Mouse (Mus musculus) splenic B cell, adult 2 months (primary cell): Measurements from ENCODE around the gene Mrpl2.
A peak's percentile ranks its signal among the peaks of the same experiment; 100 is the strongest.

Source experiments
- DNase-seq: peaks from one replicate; pipeline ENCODE4 v3.0.0-alpha.2; 2011; ENCODE audit warnings: low read depth, low spot score
- H3K27me3 ChIP-seq: 2 replicates; pipeline ENCODE4 v1.6.1; 2012; ENCODE audit warnings: mild to moderate bottlenecking, low read length, moderate library complexity, mixed read lengths; ENCODE audit not compliant: control insufficient read depth, poor library complexity, insufficient read depth, severe bottlenecking
- H3K36me3 ChIP-seq: 2 replicates; pipeline ENCODE4 v1.6.1; 2012; ENCODE audit warnings: mild to moderate bottlenecking, low read length, moderate library complexity, mixed read lengths; ENCODE audit not compliant: control insufficient read depth, poor library complexity, insufficient read depth, severe bottlenecking

Mrpl2 gene

GRCm38 (mm10) chr17:46618769-46619682 lies 27.0 kb upstream of the Mrpl2 start:
- DNase-seq: no peak
- no peaks in the 10 kb centered on the region for H3K27me3 ChIP-seq
- no peaks in the 10 kb centered on the region for H3K36me3 ChIP-seq

DNA sequence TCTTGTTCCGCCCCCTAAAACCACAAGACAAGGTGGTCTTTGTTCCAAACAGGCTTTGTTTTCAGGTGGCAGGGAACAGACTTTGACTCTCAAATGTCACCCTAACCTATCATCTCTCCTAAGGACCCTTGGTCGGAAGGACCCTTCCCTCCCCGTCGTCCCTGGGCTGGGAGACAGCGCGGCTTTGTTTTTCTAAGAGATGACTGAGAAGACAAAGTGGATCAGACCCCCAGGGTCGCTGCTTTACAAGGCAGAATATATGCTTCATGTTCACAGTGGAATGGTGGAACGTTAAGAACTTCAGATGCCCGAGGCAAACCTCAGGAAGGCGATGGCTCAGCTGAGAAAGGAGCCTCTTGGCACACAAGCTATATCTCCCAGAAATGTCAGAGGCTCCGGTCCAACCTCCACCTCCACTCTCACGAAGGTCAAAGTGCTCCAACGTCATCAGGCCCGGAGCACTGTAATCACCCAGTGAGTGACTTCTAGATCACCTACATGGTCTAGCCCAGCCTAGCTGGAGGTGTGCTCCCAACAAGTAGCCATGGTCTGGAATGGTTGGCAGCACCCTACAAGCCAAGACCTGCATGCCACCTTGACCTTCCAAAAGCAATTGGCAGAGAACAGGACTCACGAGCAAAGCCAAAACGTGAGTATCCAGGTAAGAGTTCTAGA lies 26.2 kb upstream of the Mrpl2 start:
- H3K36me3 ChIP-seq: no peaks in the 10 kb centered on the region
- no peaks in the 10 kb centered on the region for H3K27me3 ChIP-seq
- no peak for DNase-seq

- Histone ChIP-seq H3K27me3 (no peaks in the 10 kb centered on the region), H3K36me3 (no peaks in the 10 kb centered on the region)
- no peak for DNase-seq
Measured at GRCm38 (mm10) chr17:46621324-46621723, 24.7 kb upstream of the Mrpl2 start.

DNA sequence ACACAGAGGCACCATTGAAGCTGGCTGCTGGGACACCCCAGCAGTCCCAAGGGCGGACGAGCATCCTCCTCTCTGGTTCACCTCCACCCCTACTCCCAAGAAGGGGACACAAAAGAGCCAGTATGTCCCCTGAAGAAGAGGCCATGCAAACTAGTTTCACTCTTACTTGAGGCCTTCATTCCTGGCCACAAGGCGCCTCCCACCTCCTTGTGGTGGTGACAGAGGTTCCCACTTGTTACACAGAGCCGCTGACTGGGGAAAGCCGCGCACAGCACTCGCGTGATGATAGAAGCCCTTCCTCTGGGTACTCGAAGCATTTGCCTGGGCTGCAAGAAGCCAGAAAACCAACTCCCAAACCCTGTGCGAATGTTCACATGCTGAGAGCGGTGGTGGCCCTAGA lies 23.8 kb upstream of the Mrpl2 start:
- H3K36me3 ChIP-seq: no peaks in the 10 kb centered on the region
- DNase-seq: no peak
- no peaks in the 10 kb centered on the region for H3K27me3 ChIP-seq

- Histone ChIP-seq H3K27me3 (no peaks in the 10 kb centered on the region), H3K36me3 (no peaks in the 10 kb centered on the region)
- DNase-seq: no peak
Measured at GRCm38 (mm10) chr17:46623819-46624557, 22.0 kb upstream of the Mrpl2 start.

DNA sequence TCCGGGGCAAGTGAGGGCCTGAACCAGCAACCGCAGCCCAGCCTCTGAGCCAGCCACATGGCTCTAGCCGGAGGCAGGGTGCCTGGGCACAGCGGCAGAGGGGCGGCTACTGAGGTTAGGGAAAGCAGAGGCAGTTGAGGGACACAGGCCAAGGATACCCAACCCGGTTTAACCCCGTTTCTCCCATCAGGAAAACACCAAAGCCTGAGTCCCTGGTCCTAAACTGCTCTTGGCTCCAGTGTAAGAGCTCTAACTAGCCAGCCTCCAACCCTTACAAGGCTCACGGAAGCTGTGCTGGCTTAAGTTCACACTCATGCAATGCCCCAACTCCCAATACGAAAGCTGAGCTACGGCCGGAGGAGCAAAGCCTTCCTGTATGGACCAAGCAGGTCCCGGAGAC lies 21.4 kb upstream of the Mrpl2 start:
- no peak for DNase-seq
- Histone ChIP-seq H3K27me3 (no peaks in the 10 kb centered on the region), H3K36me3 (no peaks in the 10 kb centered on the region)

GRCm38 (mm10) chr17:46627409-46627808 lies 18.6 kb upstream of the Mrpl2 start:
- H3K36me3 ChIP-seq: no peaks in the 10 kb centered on the region
- H3K27me3 ChIP-seq: no peaks in the 10 kb centered on the region
- DNase-seq: no peak

DNA sequence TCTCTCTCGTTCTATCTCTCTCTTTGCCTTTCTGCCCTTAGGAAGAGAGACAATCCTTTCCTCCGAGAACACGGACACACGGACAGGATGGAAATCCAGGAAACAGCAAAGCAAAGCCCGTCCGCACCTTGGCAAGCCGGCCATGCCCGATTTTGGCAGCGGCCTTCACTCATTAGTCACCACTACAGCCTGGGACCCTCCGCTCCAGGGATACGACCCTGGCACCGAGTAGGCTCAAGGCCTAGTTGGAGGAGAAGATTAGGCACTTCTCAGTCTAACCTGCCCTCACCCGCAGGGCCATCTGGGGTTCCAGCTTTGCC lies 17.6 kb upstream of the Mrpl2 start:
- no peaks in the 10 kb centered on the region for H3K36me3 ChIP-seq
- no peaks in the 10 kb centered on the region for H3K27me3 ChIP-seq
- no peak for DNase-seq

DNA sequence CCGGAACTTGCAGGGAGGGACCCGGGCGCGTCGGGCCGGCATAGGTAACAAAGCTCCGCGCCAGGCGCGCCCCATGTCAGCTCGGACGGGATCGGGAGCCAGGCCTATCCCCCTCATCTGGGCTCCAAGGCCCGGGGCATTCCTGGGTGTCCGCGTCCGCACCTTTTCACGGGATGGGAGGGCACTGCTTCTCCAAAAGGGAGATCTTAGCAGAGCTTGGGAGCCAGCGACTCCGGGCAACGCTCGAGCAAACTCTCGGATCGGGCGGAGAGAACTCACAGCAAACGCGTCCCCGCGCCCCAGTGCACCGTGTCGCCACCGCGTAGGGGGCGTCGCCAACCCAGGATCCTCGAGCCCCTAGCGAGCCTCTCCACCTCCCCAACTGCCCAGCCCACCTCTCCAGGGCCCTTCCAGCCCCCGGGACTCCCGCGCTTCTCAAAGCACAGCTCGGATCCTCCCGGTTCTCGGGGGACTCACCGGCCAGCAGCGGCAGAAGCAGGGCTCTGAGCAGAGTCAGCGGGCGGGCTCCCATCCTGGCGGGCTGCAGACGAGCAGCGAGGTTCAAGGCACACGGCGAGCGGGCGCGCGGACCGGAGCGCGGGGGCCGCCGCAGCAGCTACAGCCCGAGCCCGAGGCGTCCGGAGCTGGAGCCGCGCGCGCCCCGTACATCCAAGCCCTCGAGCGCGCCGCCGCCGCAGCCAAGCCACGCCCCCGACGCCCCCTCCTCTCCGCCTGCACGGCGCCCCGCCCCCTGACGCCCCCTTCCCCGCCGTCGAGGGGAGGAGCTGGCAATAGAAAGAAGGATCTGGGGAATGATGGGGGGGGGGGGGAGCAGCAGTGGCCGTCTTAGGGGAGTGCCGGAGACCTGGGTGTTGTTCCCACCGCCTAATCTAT lies 17.0 kb upstream of the Mrpl2 start, which contains the start of gene Ptk7:
Ptk7 (minus strand) TSS at position 714 of the 894 bp plus-strand sequence.
- Histone ChIP-seq H3K27me3 (no peaks in the 10 kb centered on the region), H3K36me3 (no peaks in the 10 kb centered on the region)
- DNase-seq: no peak

DNA sequence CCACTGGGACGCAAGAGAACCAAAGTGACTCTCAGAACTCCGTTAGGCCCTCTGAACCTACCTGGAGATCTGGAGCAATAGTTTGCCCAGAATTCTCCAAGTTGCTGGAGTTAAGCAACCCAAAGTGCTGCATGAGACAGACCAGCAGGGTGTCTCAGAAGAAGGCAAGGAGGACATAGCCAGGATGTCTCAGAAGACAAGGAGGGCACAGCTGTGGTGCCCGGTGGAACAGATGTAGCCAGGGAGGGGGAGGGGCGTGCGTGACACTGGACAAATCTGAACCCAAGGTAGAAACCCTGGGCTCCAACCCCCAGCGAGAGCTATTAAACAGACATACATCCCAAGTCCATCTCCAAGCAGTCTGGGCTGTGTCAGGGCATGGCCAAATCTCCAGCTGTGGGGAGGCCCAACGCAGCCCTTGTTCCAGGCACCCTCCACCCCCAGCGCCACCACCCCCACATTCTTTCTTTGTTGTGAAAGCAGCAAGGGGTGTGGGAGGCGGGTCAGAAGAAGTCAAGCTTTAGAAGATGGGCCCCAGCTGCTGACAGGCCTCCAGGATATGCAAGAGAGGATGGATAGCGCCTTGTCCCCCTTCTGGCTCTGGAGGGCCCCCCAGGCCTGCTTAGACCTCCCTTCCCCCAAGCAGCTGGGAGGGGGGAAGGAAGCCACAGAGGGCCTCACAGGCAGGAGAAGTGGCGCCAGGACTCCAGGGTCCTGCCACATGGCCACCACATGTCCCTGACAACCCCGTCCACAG lies 16.2 kb upstream of the Mrpl2 start:
- DNase-seq: no peak
- Histone ChIP-seq H3K36me3 (no peaks in the 10 kb centered on the region), H3K27me3 (no peaks in the 10 kb centered on the region)

GRCm38 (mm10) chr17:46636831-46637523 lies 9.1 kb upstream of the Mrpl2 start:
- peak; percentile 77 for DNase-seq
- Histone ChIP-seq H3K36me3 (peaks cover 1% of the 10 kb centered on the region; the same call in 1 of the 2 replicates), H3K27me3 (no peaks in the 10 kb centered on the region)

- no peak for DNase-seq
- Histone ChIP-seq H3K27me3 (no peaks in the 10 kb centered on the region), H3K36me3 (peaks cover 1% of the 10 kb centered on the region; the same call in 1 of the 2 replicates)
Measured at GRCm38 (mm10) chr17:46639929-46640328, 6.1 kb upstream of the Mrpl2 start.

GRCm38 (mm10) chr17:46642060-46642459 lies 4.0 kb upstream of the Mrpl2 start:
- no peak for DNase-seq
- Histone ChIP-seq H3K27me3 (no peaks in the 10 kb centered on the region), H3K36me3 (peaks cover 1% of the 10 kb centered on the region; the same call in 1 of the 2 replicates)
